Mouse (Mus musculus): ENCODE data around the gene Slc5a4b.

The Slc5a4b gene

DNA sequence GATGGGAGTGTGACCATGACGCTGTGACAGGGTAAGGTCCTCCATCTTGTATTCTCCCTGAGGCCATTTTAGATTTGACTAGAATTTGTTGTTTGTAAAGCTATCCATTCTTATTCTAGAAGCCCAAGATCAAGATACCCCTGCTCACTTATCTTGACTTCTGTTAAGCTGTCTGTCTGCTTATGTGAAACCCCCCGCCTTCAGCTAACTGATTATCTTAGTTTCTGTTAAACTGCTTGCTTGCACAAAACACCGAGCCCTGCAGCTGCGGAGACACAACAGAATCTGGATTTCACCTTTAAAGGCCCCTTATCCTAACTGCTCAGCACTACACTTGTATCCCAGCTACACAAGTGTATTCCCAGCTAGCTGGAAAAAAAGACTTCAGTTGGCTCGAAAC lies 73.8 kb downstream of the Slc5a4b start:
- no peak for DNase-seq (ENCODE audit: low spot score in 2 of 2)

DNA sequence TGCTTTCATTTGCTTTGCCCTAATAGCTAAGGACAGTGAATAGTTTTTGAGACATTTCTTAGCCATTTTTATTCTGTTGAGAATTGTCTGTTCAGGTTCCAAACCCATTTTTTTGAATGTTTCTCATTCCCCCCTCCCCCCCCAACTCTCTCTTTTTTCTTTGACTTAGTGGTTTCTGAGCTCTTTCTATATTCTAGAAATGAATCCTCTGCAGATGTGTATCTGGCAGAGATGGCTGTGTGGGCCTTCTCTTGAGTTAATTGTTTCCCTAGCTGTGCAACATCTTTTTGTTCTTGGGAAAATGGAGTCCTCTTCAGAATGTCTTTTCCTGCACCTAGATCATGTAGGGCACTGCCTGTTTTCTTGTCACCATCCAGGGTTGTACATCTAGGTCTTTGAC lies 75.5 kb downstream of the Slc5a4b start:
- DNase-seq (ENCODE audit: low spot score in 2 of 2) = no peak

DNA sequence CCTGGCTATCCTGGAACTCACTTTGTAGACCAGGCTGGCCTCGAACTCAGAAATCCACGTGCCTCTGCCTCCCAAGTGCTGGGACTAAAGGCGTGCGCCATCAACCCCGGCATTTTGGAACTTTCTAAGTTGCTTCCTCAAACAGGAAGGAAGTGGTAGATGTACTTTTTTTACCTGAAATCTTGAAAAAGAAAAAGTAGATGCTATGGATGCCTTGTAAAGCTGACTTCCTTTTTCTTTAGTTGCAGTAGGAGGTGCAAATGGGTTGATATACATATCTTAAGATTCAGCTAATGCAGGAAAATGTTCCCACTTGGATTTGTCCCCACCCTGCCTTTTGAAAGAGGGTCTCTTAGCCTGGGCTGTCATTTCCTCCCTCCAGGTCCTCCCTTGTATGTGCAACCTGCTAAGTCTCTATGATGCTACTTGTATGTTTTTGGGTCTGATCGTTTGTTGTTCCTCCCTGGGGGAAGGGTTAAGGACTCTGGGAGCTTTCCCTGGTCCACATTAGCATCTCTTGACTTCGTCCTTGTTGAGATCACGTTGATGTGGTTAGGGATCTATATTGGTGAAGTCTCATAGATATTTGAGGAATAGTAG lies 76.7 kb downstream of the Slc5a4b start:
- no peak for DNase-seq (ENCODE audit: low spot score in 2 of 2)

DNA sequence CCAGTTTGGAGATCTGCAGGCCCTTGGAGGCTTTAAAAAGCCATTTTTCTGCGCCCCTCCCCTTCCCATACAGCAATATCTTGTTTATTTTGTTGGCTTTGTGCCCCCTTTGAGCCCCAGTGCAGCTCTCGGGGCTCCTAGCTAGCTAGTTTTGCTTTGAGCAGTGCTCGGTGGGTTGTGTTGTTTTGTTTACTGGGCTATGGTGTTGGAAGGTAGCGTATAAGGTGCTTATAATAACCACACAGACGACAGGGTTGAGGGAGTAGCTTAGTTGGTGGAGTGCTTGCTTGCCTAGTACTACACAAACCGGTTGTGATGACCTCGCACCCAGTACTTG lies 77.7 kb downstream of the Slc5a4b start:
- no peak for DNase-seq (ENCODE audit: low spot score in 2 of 2)

DNA sequence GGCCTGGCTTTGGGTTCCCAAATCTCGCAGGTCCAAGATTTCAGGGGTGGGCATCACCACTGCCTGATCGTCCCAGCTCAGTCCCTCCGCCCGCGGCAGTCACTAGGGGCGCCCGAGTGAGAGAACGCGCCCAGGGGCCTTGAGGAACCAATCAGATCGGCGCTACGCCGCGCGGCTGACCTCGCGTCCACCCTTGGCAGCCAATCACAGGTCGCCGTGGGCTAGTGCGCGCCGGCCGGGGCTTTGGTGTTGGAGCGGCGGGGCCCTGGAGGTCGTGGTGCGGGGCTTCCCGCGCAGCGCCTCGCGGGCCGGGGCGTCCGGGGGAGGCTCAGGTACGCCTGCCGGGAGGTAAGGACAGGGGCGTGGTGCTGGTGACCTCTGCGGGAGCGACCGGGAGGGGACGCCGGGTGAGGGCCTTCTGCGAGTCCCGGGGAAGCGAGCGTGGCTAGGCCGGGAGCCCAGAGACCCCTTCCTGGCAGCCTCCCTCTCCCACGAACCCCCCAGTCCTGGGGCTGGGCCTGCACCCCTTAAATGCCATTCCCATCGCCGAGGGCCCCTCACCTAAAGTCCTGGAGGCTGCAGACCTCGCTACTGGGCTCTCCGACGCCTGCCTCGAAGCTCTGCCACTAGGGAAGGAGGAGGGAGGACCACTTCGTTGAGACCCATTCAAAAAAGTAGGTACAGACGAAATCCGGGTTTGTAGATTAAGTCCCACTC lies 78.2 kb downstream of the Slc5a4b start, which contains the start of gene Zfp280b:
Gene Zfp280b, plus strand, starts transcription at position 249 of the 717 bp plus-strand sequence.
- DNase-seq (ENCODE audit: low spot score in 2 of 2) = peak; percentile 92 to 95

DNA sequence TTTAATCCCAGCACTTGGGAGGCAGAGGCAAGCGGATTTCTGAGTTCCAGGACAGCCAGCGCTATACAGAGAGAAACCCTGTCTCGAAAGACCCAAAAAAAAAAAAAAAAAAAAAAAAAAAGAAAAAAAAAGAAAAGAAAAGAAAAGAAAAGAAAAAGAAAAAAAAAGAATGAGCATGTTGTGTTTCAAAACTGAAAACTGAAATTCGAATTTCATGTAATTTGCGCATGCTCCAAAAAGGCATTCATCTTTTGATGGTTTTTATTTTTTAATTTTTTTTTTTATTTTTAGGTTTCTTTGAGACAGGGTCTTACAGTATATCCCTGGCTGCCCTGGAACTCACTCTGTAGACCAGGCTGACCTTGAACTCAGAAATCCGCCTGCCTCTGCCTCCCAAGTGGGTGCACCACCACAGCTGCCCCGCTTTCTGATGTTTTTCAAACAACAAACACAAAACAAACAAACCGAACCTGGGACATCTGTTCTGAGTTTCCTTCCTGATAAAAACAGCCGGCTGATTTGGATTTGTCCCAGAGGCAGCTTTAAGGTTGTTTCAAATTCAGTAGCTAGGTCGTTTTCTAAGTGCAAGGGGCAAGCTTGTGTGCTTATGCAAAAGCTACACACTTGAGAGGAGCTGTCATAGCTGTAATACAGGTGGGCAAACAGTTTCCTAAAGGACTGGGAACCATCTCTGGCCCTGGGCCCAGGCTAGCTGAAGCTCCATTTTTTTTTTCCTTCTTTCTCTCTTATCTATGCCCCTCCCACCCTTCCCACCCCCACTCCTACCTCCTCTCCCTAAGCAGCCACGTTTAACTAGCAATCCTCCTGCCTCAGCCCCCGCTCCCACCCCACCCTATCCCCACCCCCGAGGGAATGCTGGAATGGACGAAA lies 79.0 kb downstream of the Slc5a4b start:
- DNase-seq (ENCODE audit: low spot score in 2 of 2) = no peak

DNA sequence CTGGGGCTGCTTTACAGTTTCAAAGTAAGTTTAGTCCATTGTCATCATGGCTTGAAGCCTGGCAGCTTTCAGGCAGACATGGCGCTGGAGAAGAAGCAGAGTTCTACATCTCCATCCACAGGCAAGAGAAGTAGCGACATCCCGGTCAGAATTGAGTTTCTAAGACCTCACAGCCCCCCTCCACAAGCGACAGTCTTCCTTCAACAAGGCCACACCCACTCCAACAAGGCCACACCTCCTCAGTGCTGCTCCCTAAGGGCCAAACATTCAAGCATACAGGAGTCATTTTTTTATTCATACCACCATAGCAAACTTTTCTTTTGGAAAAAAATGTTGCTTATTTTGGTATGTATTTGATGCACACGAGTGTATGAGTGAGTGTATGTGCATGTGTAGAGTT lies 80.3 kb downstream of the Slc5a4b start:
- DNase-seq (ENCODE audit: low spot score in 2 of 2) = no peak

DNA sequence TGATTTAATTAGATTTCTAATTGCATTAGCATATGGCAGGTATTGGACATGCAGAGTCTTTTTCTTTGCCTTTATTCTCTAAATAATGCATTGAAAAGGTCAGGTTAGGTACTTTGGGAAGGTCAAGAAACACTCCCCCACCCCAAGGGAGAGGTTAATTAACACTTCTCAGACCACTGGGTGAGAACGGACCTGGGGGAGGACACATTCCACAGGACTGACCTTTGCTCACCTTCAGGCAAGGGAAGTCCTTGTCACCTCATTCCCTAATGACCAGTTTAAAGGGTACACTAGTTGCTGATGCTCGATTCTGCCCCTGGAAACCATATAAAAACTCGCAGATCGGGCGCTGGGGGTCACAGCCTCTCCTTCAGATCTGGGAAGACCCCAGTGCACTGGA lies 81.5 kb downstream of the Slc5a4b start:
- no peak for DNase-seq (ENCODE audit: low spot score in 2 of 2)

DNA sequence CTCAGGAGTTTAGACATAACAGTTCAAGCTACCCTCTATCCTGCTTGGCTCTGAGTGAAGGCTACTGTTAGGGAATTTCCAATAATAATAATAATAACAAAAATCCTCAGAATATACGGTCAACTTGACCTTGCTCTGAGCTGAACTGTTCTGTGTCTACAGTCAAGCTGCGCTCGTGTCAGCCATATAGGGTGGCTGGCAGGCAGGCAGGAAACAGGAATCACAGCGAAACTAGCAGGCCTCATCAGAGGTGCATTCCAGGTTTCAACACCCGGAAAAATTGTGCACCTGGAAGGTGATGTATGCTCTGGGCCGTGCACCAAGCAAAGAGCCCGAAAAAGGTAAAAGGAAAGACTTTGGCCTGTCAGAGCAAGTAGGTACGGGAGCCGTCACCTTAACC lies 82.4 kb downstream of the Slc5a4b start:
- DNase-seq (ENCODE audit: low spot score in 2 of 2) = no peak

DNA sequence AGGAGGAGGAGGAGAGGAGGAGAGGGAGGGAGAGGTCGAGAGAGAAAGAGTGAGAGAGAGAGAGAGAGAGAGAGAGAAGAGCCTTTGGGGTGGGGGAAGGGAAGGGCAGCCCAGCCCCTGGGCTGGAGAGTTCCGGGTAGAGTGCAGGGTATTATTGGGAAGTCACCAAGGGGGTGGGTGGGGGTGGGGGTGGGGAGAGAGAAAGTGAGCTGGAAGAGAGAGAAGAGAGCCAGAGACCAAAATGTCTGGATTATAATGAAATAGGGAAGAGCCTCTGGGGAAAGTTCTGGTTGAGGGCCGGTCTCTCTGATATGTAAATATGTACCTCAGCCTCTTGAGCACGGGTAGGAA lies 82.8 kb downstream of the Slc5a4b start:
- no peak for DNase-seq (ENCODE audit: low spot score in 2 of 2)

DNA sequence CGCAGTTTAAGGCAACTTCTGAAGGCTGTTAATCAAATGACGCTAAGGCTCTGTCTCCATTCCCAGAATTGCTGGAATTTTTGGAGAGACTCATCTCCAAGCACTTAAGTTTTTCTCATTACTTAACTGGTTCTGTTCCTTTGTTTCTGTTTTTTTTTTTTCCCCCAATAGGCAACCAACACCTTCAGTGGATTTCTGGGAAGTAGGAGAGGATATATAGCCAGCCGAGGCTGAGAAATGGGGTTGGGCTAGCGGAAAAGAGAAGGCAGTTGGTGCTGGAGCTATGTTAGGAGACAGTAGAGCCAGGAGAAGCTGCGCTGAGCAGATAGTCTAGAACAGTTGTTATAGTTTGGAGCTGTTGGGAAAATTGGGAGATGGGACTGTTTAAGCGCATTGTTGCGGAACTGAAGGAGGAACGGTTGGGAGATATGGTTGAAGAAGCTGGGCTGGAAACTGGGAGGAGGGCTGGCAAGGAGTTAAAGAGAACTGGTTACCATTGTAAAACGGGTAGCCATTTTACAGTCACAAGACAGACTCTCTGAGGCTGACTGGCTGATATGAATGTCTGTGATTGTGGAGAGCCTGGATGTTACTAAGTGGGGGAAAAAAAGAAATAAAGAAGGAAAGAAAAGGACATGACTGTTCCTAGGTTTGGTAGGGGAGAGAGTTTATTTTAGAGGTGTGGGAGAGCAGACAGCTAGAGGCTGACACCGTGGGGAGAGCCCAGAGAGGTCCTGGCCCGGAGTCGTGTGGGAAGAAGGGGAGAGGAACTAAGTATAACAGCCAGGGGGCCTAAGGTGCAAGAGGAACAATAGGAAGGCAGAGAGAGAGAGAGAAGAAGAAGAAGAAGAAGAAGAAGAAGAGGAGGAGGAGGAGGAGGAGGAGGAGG lies 83.4 kb downstream of the Slc5a4b start:
- DNase-seq (ENCODE audit: low spot score in 2 of 2) = no peak

DNA sequence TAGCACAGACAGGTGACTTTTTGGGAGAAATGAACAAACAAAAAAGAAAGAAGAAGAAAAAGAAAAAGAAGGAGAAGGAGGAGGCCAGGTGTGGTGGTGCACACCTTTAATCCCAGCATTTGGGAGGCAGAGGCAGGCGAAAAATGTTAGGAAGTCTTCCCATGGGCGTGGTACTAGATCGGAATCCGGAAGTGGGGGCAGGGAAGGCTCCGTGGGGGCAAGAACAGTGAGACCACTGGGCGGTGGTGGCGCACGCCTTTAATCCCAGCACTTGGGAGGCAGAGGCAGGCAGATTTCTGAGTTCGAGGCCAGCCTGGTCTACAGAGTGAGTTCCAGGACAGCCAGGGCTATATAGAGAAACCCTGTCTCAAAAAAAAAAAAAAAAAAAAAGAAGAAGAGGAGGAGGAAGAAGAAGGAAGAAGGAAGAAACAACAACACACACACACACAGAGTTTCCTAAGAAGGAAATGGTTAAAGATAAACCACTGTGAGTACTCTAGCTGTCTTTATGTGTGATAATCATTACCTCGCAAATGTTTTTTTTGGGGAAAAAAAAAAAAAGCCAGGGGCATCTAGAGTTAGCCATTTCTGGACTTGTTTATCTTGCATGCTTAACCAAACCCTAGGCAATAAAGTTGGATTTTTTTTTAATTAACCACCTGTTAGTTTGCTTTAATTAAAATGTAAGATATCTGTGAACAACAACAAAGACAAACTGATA lies 85.1 kb downstream of the Slc5a4b start:
- no peak for DNase-seq (ENCODE audit: low spot score in 2 of 2)

DNA sequence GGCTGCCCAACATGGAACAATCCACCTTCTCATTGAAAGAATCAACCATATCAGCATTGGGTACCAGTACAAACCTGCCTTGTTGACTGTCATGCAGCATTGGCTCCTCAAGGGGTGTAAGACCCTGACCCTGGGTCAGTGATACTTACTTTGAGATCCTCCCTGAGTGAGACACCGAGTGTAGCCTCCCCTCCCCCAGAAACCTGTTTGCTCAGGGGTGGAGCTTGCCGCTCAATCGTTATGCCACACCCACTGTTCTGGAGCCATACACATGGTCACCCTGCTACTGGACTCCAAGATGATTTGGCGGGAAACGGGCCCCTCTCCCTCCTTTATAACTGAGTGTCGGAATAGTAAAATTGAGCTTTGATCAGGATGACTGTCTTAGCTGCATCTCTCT lies 86.8 kb downstream of the Slc5a4b start:
- no peak for DNase-seq (ENCODE audit: low spot score in 2 of 2)

DNA sequence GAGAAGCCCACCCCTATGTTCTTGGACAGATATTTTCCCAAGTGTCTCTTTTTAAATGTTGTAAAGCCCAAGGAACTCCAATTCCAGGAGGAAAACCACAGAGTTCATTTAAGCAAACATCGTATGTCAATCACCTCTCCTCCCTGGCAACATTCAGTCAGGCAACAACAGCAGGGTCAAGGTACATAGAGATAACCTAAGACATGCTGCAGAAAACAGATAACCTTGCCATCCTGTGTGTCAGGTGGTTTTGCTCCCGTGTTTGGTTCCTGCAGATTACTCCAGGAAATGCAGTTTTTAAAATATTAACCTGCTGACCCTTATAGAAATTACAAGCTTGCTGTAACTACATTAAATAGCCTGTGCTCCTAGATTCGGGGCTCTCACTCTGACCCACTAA lies 89.0 kb downstream of the Slc5a4b start:
- no peak for DNase-seq (ENCODE audit: low spot score in 2 of 2)

DNA sequence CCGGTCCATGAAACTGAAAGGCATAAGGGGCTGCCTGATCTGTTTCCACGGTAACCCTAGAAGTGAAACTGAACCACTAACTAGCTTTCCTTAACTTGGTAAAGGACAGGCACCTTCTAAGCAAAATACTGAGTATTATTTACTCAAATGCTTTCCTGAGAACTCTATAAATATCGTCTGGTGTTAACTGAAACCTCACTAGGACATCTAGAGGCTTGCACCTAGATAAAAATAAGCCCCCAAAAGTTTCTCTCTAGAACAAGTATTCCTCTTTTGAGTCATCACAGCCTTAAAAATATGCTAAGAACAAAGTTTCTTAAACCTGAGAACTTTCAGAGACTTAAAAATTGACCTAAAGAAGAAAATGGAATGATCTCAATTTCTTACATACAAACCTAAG lies 93.9 kb downstream of the Slc5a4b start:
- no peak for DNase-seq (ENCODE audit: low spot score in 2 of 2)

DNA sequence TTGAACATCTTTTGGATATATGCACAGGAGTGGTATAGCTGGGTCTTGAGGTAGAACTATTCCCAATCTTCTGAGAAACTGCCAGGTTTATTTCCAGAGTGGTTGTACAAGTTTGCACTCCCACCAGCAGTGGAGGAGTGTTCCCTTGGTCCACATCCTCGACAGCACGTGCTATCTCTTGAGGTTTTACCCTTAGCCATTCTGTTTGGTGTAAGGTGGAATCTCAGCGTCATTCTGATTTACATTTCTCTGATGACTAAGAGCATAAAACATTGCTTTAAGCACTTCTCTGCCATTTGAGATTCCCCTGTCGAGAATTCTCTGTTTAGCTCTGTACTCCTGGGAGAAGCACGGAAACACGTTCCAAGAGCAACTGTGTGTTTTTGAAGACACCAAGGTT lies 97.8 kb downstream of the Slc5a4b start:
- no peak for DNase-seq (ENCODE audit: low spot score in 2 of 2)

DNA sequence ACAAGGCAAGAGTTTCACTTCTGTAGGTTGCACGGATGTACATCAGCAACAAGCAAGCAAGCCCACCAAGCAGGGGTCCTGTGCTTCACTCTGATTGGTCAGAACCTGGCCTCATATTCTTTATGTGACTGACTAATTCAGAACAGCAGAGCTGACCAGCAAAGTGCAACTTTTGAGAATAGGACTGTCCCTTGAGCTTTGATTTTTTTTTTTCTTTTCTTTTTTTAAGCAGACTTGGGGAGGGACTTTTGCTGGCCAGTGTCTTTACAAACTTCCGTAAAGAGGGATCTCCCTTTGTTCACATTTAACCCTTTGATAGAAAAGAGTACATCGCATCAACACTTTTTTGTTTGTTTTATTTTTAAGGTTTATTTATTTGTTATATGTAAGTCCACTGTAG lies 100.9 kb downstream of the Slc5a4b start:
- no peak for DNase-seq (ENCODE audit: low spot score in 2 of 2)

Measured in thymus, postnatal 10 days (tissue).